Mouse (Mus musculus): ENCODE measurements at regions not wholly inside any gene's neighbourhood (a gene's known extent, or its start where the extent isn't known, plus 50 kb on each side); places are given as distances from the start of the nearest gene placed in this dataset.

DNA sequence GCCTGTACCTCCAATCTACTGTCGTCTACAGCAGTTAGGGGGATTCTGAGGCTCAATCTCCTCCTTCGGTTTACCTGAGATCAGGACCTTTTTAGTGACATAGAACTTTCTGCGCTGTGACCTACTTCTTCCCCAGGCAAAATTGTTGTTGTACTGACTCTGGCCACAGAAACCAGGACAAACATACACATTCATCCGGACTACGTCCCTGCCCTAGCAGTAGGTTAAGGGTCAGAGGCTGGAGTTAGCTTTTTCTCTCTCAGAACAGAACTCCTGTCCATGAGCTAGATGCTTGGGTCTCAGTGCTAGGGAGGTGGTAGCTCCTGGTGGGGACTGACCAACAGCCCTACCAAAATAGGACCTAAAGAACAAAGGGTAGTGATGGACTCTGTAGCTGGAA is 180.2 kb downstream of the Rybp start:
- TF ChIP-seq CTCF (IDR thresholded peaks at IDR 0.05; ENCODE audit: low read depth) (no peak), EP300 (IDR thresholded peaks at IDR 0.05; ENCODE audit: low read depth) (no peak)
